Mouse (Mus musculus) c-Kit-positive CD71-negative TER-119-negative erythroid progenitor cells, embryonic 14.5 days (primary cell): ENCODE results near the gene Ulk4.

Experiments used
- DNase-seq: peaks from one replicate; pipeline ENCODE4 v3.0.0-alpha.2; 2013; ENCODE audit warnings: low read depth

The Ulk4 gene

DNA sequence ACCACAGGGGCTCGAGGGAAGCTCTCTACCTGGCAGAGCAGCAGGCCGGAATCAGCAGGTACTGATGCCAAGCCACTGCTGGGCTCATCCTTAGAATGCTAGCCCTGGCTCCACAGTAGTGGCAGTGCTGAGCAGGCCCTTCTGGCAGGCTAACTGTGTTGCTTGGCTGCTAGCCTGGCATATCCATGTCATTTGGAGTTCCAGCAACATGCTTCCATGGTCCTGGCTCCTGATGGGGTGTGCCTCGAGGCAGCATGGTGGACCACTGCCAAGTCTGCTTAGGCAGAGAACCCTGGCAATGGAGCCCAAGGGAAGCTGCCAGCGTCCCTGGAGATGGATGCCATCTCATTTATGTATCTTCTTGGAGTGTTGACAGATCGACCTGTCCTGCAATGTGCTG, 169.4 kb downstream of the Ulk4 start:
- no peak for DNase-seq

DNA sequence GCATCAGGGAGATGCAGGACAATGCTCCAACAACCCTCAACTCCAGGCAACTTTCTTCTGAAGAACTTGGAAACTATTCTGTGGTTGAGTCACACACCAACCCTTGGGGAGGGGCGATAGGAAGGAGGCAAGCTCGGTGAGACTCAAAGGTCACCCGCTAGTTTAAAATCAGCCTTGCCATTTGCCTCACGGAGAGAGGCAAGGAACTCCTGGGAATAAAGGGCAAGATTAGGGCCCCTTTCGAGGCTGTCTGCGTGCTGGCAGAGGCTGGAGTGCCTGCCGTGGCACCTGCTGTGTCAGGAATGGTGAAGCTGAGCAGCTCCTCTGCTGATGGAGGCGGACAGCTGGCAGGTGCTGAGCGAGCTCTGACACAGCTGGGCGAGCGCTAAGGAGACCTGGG, 169.9 kb downstream of the Ulk4 start:
- no peak for DNase-seq

DNA sequence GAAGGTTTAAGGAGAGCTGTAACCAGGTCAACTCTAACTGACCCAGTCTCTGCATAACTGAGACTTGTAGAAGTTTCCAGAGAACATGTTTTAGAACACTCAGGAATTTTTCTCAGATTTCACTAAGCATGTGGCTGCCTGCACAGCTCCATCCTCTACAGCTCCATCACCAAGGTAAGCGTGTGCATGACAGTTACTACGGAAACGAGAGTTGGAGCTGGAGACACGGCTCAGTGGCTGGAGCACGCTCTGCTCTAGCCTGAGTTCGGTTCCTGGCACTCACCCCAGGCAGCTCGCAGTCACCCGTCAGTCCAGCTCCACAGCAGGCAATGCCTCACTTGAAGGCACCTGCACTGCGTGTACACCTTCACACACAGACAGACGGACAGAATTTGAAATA, 175.5 kb downstream of the Ulk4 start:
- no peak for DNase-seq

DNA sequence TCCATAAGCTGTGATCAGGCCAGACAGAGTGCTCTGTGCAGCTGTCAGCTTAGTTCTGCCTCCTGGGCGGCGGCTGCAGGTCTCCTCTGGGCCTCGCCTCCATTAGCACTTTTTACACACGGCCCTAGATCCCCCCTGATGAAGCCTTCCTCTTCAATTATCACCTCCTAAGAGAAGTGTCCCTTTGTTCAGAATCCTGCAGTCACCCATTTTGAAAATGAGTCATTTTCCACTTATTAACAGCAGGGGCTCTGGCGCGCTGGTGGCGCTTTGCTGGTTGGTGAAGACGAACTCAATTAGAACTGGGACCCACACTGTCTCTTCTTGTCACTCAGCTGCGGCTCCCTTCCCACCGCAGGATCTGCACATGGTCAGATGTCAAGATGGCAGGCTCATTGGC, 177.5 kb downstream of the Ulk4 start:
- no peak for DNase-seq

DNA sequence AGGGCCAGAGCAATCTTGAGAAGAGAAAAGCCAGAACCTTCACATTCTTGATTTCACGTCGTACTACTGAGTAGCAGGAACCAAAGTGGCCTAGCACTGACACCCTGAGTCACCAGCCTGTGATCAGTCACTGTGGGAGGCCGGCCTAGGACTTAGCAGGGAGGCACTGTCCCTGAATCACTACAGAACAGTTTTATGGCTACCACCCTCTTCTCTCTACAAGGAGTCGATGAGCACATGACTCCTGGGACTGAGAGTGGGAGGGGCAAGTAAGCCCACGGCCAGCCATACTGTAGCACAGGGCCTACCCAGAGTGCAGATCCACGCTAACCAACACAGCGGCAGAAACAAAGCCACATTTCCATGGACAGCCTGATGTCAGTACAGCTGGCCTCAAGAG, 183.2 kb downstream of the Ulk4 start:
- DNase-seq = no peak

DNA sequence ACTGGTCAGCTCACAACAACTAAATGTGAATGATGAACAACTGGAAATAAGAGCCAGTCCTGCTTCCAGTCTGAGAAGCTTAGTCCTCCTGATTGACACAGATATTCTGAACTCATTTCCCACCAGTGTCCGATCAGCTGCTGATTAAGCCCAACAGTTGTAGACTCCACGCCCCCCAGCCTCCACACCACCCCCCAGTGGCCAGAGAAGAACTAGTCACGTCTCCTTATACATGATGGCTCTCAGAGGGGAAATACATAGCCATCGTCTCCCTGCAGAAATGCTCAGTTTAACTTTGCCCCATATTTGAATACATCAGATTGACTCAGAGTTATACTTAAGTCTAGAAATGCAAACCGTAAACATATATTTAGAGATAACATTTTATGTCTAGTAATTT, 184.4 kb downstream of the Ulk4 start:
- no peak for DNase-seq

DNA sequence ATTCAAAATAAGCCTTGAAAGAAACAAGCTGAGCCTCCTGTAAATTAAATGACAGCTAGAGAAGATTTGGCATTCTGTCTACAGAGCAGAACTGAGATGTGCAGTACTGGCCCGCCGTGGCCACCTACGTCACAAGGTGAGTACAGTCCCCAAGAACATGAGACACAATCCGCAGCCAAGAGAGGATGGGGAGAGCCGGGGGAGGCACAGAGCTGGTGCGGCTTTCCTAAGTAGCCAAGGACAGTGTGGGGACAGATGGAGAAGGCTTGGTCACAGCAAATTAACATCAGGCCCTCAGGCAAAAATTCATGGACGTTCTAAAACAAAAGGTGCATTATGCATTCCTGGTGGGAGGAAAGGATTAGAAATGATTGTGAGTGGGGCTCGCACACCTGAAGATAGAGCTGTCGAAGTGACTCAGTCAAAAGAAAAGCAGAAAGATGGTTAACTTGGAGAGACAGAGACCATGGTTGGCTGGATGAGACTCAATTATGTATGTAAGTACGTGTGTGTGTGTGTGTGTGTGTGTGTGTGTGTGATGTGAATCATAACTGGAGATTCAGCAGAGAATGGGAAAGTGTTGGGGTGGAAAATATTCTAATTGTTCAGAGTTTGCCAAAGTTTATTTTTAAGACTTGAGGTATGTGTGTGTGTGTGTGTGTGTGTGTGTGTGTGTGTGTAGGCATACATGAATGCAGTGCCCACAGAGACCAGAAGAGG, 185.8 kb downstream of the Ulk4 start:
- DNase-seq = no peak

DNA sequence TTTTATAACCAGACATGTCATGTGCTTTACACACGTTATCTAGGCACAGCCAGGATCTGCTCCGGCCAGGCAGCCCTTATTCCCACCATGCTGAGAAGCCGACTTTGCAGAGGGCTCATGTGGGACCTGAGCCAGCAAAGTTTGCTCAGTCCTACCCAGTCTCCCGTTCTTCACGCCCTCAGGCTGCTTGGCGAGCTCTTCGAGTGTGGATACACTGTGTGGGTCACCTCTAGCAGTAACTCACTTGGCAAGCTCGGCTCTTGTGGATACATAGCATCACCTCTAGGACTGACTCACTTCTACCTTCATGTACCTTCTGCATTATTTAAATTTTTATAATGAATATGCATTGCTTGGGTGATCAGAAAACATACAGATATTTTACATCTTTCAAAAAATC, 189.3 kb downstream of the Ulk4 start:
- DNase-seq = no peak

DNA sequence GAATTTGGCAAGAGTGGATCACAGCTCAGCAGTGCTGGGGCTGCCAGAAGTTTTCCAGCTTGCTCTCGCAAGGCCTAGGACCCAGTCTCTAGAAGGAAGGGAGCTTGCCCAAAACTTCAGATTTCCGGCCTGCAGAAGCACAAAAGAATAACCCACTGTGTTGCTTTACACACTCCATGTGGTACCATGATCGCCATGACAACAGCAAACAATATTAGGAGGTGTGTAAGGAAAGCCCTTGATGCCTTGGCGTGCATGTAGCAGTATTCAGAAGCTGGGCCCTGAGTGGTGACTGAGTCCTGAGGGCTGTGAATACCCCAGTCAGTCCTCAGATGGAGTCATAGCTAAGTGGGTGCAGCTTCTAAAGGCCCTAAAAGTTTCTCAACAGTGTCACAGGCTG, 192.8 kb downstream of the Ulk4 start:
- no peak for DNase-seq

DNA sequence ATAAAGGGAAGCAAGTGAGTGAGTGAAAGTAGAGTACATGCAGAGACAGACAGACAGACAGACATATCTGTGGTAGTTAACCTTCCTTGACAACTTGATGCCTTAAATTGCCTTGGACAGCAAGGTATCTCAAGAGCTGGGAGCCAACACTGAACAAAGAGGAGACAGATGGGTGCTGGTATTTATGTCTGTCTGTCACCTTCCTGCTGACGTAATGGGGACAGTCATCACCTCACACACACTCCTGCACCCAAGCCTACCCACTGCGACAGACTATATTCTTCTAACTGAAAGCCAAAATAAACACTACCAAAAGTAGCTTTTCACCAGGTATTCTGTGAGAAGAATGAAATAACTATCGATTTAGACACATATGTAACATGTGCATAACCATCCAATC, 196.2 kb downstream of the Ulk4 start:
- DNase-seq = no peak

DNA sequence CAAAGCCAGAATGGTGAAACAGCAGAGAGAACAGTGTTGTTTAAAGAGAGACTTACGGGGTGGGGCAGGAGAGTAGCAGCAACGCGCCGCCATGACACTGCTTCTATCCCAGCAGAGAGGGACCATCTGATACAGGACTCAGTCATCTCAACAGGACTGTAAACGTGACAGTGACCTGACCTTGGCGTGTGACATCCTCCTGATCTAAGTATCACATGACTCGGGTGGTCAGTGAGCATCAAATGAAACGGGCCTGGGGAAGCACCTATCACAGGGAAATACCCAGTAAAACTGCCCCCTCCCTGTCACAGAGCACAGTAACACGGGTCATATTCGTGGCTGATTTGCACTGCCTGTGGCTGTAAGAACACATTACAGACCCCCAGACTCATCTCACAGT, 196.6 kb downstream of the Ulk4 start:
- DNase-seq = no peak

DNA sequence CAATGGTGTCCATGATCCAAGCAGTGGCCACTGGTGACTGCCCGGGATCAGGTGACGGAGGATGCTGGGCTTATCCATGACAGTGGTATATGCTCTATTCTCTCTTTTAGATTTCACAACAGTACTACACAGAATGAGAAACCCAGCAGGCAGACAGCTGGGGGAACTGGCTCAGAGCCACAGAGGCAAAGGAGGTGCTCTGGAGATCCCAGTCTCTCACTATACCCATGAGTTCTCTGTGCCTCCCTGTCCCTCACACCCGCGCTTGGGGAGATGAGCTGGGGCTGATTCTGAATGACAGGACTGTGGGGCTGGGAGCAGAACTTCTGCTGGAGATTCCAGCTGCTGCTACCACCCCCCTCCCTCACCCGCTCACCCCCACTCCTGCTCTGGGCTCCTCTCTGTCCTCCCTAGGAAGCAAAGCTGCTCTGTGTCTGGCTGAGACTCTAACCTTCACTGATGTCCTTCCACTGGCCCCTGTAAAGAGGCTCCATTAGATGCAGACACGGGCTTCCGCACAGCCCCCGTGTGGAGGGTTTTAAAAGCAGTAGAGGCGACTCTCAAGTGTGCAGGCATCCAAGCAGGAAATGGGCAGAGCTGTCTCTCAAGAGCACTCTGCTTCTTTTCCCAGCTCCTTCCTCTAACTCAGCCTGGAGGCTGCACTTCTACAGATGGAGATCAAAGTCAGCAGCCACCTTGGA, 197.5 kb downstream of the Ulk4 start:
- DNase-seq = no peak

DNA sequence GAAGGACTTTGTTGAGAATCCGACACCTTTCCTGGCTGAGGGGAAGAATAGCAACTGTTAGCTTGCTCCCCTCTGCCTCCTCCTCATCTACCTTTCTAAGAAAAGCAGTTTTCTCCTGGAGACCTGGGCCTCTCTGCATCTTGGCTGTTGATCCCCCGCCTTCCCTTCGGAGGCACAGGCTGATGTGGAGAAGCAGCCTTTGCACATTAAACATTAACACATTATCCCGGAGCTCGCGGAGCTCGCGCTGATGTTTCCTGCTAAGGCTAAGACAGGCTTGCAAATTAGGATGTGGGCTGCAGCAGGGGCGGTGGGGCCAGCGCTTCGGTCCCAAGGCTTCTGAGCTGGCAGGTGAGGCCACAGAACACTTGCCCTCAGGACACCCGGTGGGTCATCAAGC, 200.7 kb downstream of the Ulk4 start:
- no peak for DNase-seq

DNA sequence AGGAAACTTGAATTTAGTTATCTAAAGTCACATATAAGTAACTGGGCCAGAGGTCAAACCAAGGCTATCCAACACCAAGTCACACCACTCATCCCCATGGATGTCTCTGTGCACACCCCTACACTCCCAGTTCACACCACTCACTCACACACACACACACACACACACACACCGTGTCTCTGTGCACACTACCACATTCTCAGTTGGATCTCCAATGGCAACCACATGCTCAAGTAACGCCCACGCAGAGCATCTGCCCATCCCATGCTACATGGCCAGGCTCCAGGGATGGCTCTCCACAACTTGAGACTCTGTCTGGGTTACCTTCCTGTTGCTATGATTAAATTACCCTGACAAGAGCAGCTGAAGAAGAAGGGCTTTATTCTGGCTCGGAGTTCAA, 201.8 kb downstream of the Ulk4 start:
- DNase-seq = no peak

DNA sequence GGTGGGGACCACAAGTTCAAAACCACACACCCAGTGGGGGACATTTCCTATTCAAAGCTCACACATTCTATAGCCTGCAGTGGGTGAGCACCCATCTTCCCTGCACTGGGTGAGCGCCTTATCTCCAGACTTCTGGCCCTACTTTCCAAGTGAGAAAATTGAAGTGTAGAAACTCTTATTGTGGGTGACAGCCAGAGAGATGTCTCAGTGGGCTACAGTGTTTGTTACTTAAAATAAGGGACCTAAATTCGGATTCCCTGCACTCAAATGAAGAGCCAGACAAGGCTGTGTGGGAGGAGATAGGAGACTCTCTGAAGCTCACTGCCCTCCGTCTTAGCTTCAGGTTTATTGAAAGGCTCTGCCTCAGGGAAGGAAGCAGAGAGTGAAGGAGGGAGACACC, 202.3 kb downstream of the Ulk4 start:
- DNase-seq = no peak

DNA sequence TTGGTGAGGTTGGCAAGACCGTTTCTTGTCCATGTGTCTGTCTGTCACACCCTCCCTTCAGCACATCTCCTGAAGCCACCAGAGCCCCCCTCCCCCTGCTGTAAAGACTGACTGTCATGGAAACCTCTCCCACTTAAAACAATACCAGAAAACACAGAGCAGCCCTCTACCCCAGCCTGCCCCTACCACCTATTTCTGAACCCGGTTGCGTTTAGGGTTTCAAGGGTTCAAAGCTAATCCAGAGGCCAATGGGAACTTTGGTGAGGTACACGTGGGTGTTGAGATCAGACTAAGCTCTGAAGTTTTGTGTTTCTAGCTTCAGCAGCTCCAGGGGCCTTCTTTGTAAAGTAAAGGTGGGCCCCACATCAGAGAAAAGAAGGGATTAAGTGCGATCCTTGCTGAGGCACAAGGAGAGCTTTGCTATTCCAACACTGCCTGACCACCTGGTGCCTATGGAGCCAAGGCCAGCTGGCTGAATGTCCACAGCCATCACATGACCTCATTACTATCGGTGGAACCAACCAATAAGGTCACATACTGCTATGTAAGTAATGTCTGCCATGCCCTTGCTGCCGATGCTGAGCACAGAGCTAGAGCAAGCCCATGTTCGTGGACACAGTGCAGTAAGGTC, 204.8 kb downstream of the Ulk4 start:
- DNase-seq = no peak

DNA sequence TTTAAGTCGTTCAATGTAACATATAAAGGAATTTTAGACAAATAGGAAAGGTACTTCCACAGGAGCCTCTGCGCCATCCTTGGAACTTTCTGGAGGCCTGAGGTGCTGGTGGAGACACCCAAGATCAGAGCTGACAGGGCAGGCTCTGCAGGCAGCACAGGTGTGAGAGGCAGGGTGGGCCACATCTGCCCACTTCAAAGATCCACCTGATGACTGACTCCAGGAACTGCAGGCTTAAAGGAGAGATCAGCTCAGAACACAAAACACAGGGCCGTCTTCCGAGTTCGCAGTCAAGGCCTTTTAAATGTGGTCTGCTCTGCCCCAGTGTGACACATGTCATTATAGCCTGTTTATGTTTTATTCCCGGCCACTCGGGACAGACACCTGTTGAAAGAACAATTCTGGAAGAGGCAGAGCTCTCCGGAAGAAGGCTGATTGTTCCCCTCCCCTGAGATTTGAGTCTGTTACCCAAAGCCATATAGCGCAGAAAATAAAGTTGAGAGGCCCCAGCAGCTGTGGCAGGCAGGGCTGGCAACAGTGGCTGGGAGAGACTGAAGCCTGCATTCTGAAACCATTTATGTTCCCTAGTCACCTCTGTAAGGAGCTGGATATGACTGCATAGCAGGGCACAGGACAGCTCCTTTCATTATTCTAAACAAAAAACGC, 205.4 kb downstream of the Ulk4 start:
- DNase-seq = no peak

DNA sequence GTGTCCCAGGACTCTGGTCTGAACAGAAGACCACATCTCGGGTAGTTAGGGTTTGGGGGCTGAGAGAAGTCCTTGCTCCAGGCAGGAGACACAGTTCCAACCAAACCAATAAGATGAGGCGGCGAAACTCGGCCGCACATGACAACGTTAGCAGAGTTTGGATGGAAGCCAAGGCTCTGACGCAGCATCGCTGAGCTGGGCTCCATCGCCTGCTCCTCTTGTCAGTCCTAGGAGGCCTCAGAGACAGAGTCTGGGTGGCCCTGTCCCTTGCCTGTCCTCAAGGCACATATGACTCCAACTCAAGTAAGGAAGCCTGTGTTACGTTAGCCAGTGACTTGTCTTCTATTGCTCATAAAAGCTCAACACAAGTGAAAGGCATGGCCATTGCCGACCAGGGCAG, 205.9 kb downstream of the Ulk4 start:
- no peak for DNase-seq

DNA sequence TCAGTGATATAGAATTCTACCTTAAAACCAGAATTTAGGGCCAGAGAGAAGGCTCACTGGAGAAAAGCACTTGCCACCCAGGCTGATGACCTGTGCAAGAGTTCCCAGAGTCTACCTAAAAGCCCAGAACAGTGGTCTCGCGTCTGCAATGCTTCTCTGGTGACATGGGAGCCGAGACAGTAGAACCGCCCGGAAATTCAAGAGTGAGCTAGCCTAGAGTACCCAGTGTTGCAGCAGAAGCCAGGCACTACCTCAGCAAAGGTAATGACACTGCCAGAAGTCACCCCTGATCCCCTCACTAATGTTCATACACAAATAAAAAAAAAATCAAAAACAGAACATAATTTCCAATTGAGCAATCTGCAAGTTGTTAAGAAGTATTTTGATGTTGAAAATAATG, 208.9 kb downstream of the Ulk4 start:
- no peak for DNase-seq

DNA sequence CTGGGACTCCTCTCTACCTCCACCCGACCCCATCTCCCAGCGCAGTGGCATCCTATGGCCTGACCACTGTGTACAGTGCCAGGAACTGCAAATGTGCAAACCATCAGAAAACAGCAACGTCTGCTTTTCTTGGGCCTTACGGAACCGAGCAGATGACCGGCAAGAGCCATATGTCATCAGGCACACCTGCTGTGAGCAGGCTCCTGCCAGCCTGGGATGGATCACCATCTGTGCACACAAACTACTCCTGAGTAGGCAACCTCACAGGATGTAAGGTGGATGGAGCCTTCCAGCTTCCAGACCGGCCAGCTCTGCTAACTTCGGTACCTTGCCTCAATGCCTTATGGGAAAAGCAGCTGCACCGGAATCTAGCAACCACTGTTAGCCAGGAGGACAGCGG, 210.0 kb downstream of the Ulk4 start:
- DNase-seq = no peak

DNA sequence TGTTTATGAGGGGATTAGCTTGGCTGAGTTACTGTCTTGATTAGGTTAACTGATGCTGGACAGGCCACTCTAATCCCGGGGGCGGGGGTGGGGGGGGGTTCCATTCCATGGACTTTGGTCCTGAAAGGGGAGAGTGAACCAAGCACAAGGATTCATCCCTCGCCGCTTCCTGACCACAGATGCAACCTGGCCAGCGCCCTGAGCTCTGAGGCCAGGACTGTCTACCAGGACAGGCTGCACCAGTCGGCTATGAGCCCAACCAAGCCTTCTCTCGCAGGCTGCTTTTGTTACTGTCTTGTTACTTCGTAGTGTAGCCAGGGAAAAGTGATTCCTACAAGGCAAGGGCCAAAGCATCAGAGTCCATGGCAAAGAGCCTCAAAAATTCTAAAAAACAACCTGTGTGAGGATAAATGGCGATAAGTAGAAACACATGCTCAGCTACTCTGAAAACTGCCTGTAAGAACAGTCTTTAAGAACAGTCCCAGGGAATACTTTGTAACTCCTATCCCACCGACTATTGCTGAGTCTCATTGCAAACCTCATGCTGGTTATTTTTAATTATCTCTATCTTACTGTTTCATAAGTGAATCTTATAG, 211.5 kb downstream of the Ulk4 start:
- no peak for DNase-seq

DNA sequence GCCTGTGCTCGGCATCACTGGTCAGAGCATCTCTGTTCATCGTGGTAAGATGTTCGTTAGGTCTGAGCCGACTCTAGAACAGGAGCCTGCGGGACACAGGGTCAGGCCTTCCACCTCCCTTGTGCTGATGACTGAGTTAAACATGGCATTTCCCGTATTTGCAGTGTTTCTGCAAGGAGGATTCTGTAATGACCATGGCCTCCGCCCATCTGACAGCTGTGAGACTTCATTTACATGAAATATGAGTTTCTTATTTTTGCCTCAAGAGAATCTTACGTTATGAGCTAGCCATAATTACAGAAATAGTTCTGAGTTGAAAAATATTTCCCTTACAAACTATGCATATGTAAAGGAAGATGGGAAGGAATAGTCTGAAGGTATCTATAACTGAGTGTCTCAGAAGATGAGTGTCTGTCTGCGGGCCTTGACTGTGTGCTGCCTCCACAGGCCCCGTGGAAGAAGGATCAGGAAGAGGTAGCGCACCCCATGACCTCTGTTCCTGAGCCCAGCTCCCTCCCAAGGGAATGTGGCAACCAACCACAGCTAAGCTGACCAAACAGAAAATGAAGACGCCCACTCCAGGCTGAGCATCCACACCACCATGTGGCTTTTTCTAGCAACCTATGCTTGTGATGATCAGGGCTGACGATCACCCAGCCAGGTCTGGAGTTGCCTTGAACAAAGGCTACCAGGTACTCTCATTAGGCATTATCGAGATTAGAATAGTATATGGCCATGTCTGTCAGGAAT, 212.2 kb downstream of the Ulk4 start:
- DNase-seq = no peak
